Mouse (Mus musculus) MEL (cell line): ENCODE results near the gene Endou. TPM values are rescaled to one million over a fixed set of nuclear protein-coding genes. Genes with fewer than 3 reads are reported as not detected.
A peak's percentile ranks its signal among the peaks of the same experiment; 100 is the strongest.

ENCODE experiments used
- DNase-seq: peaks from one replicate; pipeline ENCODE4 v3.0.0; 2011; ENCODE audit warnings: low read depth, low spot score
- H3K27ac ChIP-seq: 2 replicates; pipeline ENCODE4 v1.5.1; 2012; ENCODE audit warnings: low read depth, mild to moderate bottlenecking, control low read depth, low read length, moderate library complexity; ENCODE audit not compliant: control insufficient read depth
- H3K27me3 ChIP-seq, 2 experiments: fragments of 150-350 bp in 1 of 2; sonication (generic) in 1 of 2; 2 replicates each; pipeline ENCODE4 v1.6.1; 2012; ENCODE audit warnings: low read length in 2 of 2, mild to moderate bottlenecking in 2 of 2, improper control_type of control experiment in 1 of 2, moderate library complexity in 1 of 2; ENCODE audit not compliant: insufficient read depth in 2 of 2, control insufficient read depth in 1 of 2
- H3K36me3 ChIP-seq, 2 experiments: 2 replicates each; pipeline ENCODE4 v1.6.1; 2012 to 2014; ENCODE audit warnings: low read length in 2 of 2, improper control_type of control experiment in 1 of 2, inconsistent platforms in 1 of 2, mild to moderate bottlenecking in 1 of 2; ENCODE audit not compliant: insufficient read depth in 2 of 2, control insufficient read depth in 1 of 2
- H3K4me1 ChIP-seq, 2 experiments: fragments of 150-350 bp in 1 of 2; sonication (generic) in 1 of 2; 2 replicates each; pipeline ENCODE4 v1.6.1; 2012; ENCODE audit warnings: low read length in 2 of 2, improper control_type of control experiment in 1 of 2, mild to moderate bottlenecking in 1 of 2; ENCODE audit not compliant: insufficient read depth in 2 of 2, control insufficient read depth in 1 of 2
- H3K4me3 ChIP-seq, 2 experiments: fragments of 150-350 bp in 1 of 2; sonication (generic) in 1 of 2; 2 replicates each; pipeline ENCODE4 v1.5.1; 2012; ENCODE audit warnings: low read depth in 2 of 2, low read length in 2 of 2, mild to moderate bottlenecking in 2 of 2, moderate library complexity in 2 of 2, control low read depth in 1 of 2, improper control_type of control experiment in 1 of 2; ENCODE audit not compliant: control insufficient read depth in 1 of 2, insufficient read depth in 1 of 2
- H3K79me2 ChIP-seq: 2 replicates; pipeline ENCODE4 v1.6.1; 2012; ENCODE audit warnings: mild to moderate bottlenecking, low read length, moderate library complexity; ENCODE audit not compliant: control insufficient read depth, poor library complexity, insufficient read depth
- H3K9ac ChIP-seq: 2 replicates; pipeline ENCODE4 v1.6.1; 2012; ENCODE audit warnings: low read depth, mild to moderate bottlenecking, control low read depth, low read length, moderate library complexity; ENCODE audit not compliant: control insufficient read depth, poor library complexity, severe bottlenecking
- H3K9me3 ChIP-seq: fragments of 150-350 bp; sonication (generic); replicated peaks from 2 replicates; pipeline ENCODE4 v1.6.1; 2012; ENCODE audit warnings: mild to moderate bottlenecking, low read length, improper control_type of control experiment, moderate library complexity; ENCODE audit not compliant: insufficient read depth
- CHD2 ChIP-seq: IDR thresholded peaks from 2 replicates; pipeline ENCODE4 v1.6.1; 2011; ENCODE audit warnings: low read length, improper control_type of control experiment
- ELF1 ChIP-seq: IDR thresholded peaks from 2 replicates; pipeline ENCODE4 v1.6.1; 2014; ENCODE audit warnings: low read depth, mild to moderate bottlenecking, inconsistent platforms, low read length, improper control_type of control experiment, moderate library complexity
- EP300 ChIP-seq, 2 experiments: IDR thresholded peaks; 2 replicates each; pipeline ENCODE4 v1.6.1; 2011; ENCODE audit warnings: improper control_type of control experiment in 2 of 2, low read length in 2 of 2, low read depth in 1 of 2, mild to moderate bottlenecking in 1 of 2
- MAFK ChIP-seq: IDR thresholded peaks from 2 replicates; pipeline ENCODE4 v1.6.1; 2011; ENCODE audit warnings: low read depth, mild to moderate bottlenecking, low read length, improper control_type of control experiment, borderline replicate concordance
- MYB ChIP-seq: IDR thresholded peaks from 2 replicates; pipeline ENCODE4 v1.6.1; 2011; ENCODE audit warnings: mild to moderate bottlenecking, low read depth, low read length, improper control_type of control experiment
- POLR2AphosphoS5 ChIP-seq: IDR thresholded peaks from 2 replicates; pipeline ENCODE4 v1.6.1; 2012; ENCODE audit warnings: low read depth, borderline replicate concordance, mild to moderate bottlenecking, inconsistent platforms, low read length, moderate library complexity, mixed read lengths
- SIN3A ChIP-seq: IDR thresholded peaks from 2 replicates; pipeline ENCODE4 v1.6.1; 2012; ENCODE audit warnings: low read length, improper control_type of control experiment, inconsistent platforms
- TBP ChIP-seq: IDR thresholded peaks from 2 replicates; pipeline ENCODE4 v1.8.0; 2011; ENCODE audit warnings: low read depth, low read length, improper control_type of control experiment
- USF1 ChIP-seq: IDR thresholded peaks from 2 replicates; pipeline ENCODE4 v1.6.1; 2014; ENCODE audit warnings: low read depth, mild to moderate bottlenecking, inconsistent platforms, low read length, improper control_type of control experiment, moderate library complexity
- ZC3H11A ChIP-seq: IDR thresholded peaks from 2 replicates; pipeline ENCODE4 v1.6.1; 2012; ENCODE audit warnings: low read depth, mild to moderate bottlenecking, inconsistent platforms, low read length, improper control_type of control experiment
- ZKSCAN1 ChIP-seq: IDR thresholded peaks from 2 replicates; pipeline ENCODE4 v1.6.1; 2012; ENCODE audit warnings: low read depth, mild to moderate bottlenecking, inconsistent platforms, low read length, improper control_type of control experiment, moderate library complexity
- polyA plus RNA-seq, 2 experiments: library from polyadenylated mRNA; stranded (reverse) in 1 of 2; unstranded in 1 of 2; fragments of >175 nt in 1 of 2; fragments of >200 nt in 1 of 2; gene quantifications; 2 replicates each; pipeline versions ENCODE4 v1.2.1 to v1.2.4; 2012; ENCODE audit warnings: low replicate concordance in 2 of 2, low read depth in 1 of 2; ENCODE audit not compliant: insufficient read length in 2 of 2, insufficient read depth in 1 of 2, missing spikeins in 1 of 2
- total RNA-seq: library from RNA; depleted of rRNA; stranded (reverse); fragments of 300-350 nt; gene quantifications from 2 replicates; pipeline ENCODE4 v1.2.3, GENCODE M21; 2012

Gene Endou
- total and polyA plus RNA-seq, 3 experiments, result 0.08 to 0.10 TPM; not detected in 1

- peaks cover 0 to 12% of the 10 kb centered on the region in 2 experiments; a peak in 2 of 4 replicates for H3K4me1 ChIP-seq
- H3K79me2 ChIP-seq, result peaks cover 4% of the 10 kb centered on the region
- H3K4me3 ChIP-seq, result no peak overlapping the region
- DNase-seq, result peak; percentile 42
- H3K27me3 ChIP-seq, result peaks cover 0 to 2% of the 10 kb centered on the region in 2 experiments; a peak in 2 of 4 replicates
- no peaks in the 10 kb centered on the region for H3K9me3 ChIP-seq
- no peak overlapping the region for H3K27ac ChIP-seq
- TF ChIP-seq MAFK (no peak), ZKSCAN1 (no peak)
- H3K36me3 ChIP-seq, result peaks cover 0 to 9% of the 10 kb centered on the region in 2 experiments; a peak in 2 of 4 replicates
- H3K9ac ChIP-seq, result no peak overlapping the region
Measured at GRCm38 (mm10) chr15:97779576-97779975, 48.4 kb upstream of the Endou start.

DNA sequence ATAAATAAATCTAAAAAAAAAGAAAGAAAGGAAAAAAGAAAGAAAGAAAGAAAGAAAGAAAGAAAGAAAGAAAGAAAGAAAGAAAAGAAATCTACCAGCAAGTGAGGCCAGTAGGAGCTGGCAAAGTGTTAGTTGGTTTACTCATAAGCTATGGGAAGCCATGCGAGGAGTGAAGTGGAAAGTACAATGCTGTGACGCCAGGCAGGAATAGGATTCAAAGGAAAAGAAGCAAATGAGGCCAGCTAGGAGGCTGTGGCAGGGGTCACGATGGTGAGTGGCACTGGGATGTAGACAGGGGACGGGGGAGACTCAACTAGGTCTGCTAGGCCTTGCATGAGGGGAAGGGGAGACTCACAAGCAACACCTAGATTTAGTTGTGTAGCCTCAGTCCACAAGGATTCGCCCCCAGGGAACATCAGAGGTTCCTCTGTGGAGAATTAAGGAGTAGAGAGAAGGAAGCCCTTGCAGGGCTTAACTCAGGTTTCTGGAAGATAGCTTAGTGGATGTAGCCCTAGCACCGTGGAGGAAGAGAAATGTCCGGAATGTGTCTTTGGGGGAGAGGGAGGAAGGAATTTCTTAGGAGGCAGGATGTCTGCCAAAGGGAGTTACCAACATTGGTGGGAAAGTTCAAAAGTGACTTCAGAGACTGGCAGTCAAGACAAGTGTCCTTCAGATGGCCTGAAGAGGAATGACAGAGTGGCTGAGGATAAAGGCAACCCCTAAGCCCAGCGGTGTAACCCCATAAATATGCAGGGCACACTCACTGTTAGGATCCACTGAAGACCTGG lies 47.4 kb upstream of the Endou start, which contains the start of gene Slc48a1:
Gene Slc48a1, plus strand, starts transcription at position 210 of the 788 bp plus-strand sequence.
- H3K27me3 ChIP-seq, result peaks cover 0 to 2% of the 10 kb centered on the region in 2 experiments; a peak in 3 of 4 replicates
- H3K4me1 ChIP-seq, result peaks cover 0 to 9% of the 10 kb centered on the region in 2 experiments; a peak in 2 of 4 replicates
- no peak for DNase-seq
- no peak within 1 kb of the TSS for H3K9ac ChIP-seq
- H3K27ac ChIP-seq, result no peak within 1 kb of the TSS
- H3K9me3 ChIP-seq, result no peaks in the 10 kb centered on the region
- no peaks in the 10 kb centered on the region for H3K79me2 ChIP-seq
- H3K4me3 ChIP-seq, result no peak within 1 kb of the TSS
- TF ChIP-seq USF1 (no peak), TBP (no peak), EP300 (IDR thresholded peaks at IDR 0.05; ENCODE audit: low read depth in 1 of 2, low read length in 2 of 2) (no peak), MYB (no peak), CHD2 (no peak), ZC3H11A (no peak), POLR2AphosphoS5 (no peak)
- H3K36me3 ChIP-seq, result peaks cover 0 to 6% of the 10 kb centered on the region in 2 experiments; a peak in 2 of 4 replicates

DNA sequence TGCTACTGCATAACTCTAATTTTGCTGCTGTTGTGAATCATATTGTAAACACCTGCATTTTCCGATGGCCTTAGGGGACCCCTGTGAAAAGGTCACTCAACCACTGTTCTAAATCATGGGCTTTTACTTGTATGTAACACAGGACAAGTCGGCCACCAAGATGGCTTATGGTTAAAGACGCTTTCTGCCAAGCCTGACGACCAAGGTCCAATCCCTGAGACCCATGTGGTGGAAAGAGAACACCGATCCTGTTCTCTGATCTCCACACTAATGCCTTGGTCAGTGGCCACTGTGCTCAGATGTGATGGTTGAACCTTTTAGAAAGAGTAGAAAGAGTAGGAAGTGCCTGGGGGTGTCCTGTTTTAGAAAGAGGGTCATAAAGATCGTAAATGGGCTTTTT lies 45.8 kb upstream of the Endou start:
- no peaks in the 10 kb centered on the region for H3K79me2 ChIP-seq
- H3K4me1 ChIP-seq, result no peaks in the 10 kb centered on the region
- no peak for DNase-seq
- peak; percentile 13; the same call in 1 of the 2 replicates for TF ChIP-seq SIN3A
- no peak for TF ChIP-seq ELF1
- TF ChIP-seq, all 39 proteins: peak for 1
- H3K9ac ChIP-seq, result no peak overlapping the region
- peaks cover 0 to 4% of the 10 kb centered on the region in 2 experiments for H3K27me3 ChIP-seq
- no peaks in the 10 kb centered on the region for H3K36me3 ChIP-seq
- H3K9me3 ChIP-seq, result no peaks in the 10 kb centered on the region
- no peak overlapping the region for H3K27ac ChIP-seq
- no peak overlapping the region for H3K4me3 ChIP-seq
